Mouse (Mus musculus): ENCODE data around the gene Gnat3. TPM values are rescaled to one million over a fixed set of nuclear protein-coding genes. Genes with fewer than 3 reads are reported as not detected.

The Gnat3 gene
- polyA plus RNA-seq, 1 experiment from 2014 or later: not detected

DNA sequence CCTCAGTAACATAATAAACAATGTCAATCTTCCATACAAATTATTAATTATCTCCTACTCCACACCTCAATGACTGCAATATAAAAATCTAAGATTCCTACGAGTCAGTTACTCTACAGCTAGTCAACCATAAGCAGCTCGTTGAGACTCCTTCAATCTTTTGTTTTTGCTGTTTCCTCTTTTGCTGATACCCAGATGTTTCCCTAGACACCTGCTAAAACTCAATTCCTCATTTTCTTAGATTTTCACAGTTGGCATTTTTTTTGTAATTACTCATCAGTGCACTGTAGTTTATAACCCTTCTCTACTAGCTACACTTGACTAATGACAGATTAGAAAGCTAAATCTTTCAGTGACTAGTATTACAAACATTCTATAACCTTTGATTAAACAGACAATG lies 50.8 kb downstream of the Gnat3 start:
- Histone ChIP-seq H3K36me3 (no peaks in the 10 kb centered on the region), H3K9ac (no peak overlapping the region), H3K4me2 (no peak overlapping the region), H3K4me3 (no peak overlapping the region), H3K27me3 (no peaks in the 10 kb centered on the region), H3K9me3 (no peaks in the 10 kb centered on the region), H3K27ac (no peak overlapping the region), H3K4me1 (replicated peaks) (no peaks in the 10 kb centered on the region)
- ATAC-seq (ENCODE audit: low FRiP score): no peak
- whole genome bisulfite sequencing: 81% methylated on average over 2 of the region's 2 CpGs

DNA sequence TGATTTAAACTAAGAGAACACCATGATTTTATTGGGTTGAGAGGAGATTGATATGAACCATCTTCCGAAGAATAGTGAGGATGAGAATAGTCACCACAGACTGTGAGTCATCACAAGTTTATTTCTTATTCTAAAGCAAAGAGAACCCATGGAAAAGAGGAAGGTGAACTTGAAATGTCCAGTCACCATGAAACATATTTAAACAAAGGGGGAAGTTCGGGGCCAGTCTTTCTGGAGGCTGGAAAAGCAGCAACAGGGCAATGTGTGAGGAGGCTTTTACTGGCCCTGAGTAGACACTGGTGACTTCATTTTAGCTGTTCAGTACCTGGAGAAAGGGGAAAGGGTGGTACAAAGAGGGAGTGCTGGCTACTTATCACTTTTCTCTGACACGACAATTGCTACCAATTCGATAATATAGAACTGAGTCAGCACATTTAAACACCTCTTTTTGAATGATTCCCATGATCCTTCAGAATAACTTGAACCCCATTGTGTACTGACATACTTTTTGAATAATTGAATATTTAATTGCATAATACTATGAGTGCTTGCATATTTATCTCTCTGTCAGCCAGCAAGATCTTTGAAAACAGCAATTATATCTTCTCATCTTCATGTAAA lies 52.0 kb downstream of the Gnat3 start:
- Histone ChIP-seq H3K4me3 (no peak overlapping the region), H3K27ac (no peak overlapping the region), H3K4me1 (replicated peaks) (no peaks in the 10 kb centered on the region), H3K9me3 (no peaks in the 10 kb centered on the region), H3K27me3 (no peaks in the 10 kb centered on the region), H3K4me2 (no peak overlapping the region), H3K9ac (no peak overlapping the region), H3K36me3 (no peaks in the 10 kb centered on the region)
- no peak for ATAC-seq (ENCODE audit: low FRiP score)
- WGBS: 86% methylated on average over 4 of the region's 4 CpGs

DNA sequence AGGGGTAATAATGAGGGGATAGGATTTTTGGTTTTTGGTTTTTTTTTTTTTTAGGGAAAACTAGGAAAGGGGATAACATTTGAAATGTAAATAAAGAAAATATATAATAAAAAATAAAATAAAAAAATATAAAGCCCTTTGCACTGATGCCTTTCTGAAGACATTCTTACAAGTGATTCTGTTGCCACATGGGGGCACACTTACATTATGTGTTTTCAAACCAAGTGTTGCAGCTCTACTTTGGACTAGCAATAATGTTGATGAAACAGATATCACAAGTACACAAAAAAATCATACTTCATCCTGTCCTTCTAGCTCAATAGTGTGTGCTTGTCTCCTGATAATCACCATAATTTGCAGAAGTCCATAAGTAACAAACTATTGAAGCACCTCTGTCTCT lies 61.0 kb downstream of the Gnat3 start:
- no peak for ATAC-seq (ENCODE audit: low FRiP score)
- Histone ChIP-seq H3K27ac (no peak overlapping the region), H3K9me3 (no peaks in the 10 kb centered on the region), H3K4me3 (no peak overlapping the region), H3K9ac (no peak overlapping the region), H3K4me1 (replicated peaks) (no peaks in the 10 kb centered on the region), H3K4me2 (no peak overlapping the region), H3K36me3 (no peaks in the 10 kb centered on the region), H3K27me3 (peaks cover 5% of the 10 kb centered on the region; the same call in 1 of the 2 replicates)

DNA sequence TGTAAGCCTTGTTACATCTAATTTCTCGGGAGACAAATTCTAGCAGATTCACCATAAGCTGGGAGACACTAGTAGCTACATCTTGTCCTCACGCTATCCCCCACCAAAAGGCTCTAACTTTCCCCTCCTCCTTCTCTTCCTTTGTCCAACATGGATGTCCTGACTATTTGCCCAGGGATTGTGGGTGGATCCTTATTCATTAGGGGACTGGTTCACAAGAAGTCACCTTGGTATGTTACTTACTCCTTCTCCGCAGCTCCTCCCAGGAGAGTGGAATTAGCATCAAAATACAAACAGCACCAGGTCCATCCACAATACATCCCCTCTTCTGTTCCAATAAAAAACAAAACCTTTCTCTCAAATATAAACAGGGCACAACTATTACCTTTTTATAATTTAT lies 65.2 kb downstream of the Gnat3 start:
- Histone ChIP-seq H3K9ac (no peak overlapping the region), H3K4me1 (replicated peaks) (no peaks in the 10 kb centered on the region), H3K4me2 (no peak overlapping the region), H3K36me3 (no peaks in the 10 kb centered on the region), H3K4me3 (no peak overlapping the region), H3K9me3 (no peaks in the 10 kb centered on the region), H3K27me3 (peaks cover 4% of the 10 kb centered on the region; the same call in 1 of the 2 replicates), H3K27ac (no peak overlapping the region)
- ATAC-seq (ENCODE audit: low FRiP score): no peak
- WGBS: 89% methylated on average over 3 of the region's 3 CpGs

DNA sequence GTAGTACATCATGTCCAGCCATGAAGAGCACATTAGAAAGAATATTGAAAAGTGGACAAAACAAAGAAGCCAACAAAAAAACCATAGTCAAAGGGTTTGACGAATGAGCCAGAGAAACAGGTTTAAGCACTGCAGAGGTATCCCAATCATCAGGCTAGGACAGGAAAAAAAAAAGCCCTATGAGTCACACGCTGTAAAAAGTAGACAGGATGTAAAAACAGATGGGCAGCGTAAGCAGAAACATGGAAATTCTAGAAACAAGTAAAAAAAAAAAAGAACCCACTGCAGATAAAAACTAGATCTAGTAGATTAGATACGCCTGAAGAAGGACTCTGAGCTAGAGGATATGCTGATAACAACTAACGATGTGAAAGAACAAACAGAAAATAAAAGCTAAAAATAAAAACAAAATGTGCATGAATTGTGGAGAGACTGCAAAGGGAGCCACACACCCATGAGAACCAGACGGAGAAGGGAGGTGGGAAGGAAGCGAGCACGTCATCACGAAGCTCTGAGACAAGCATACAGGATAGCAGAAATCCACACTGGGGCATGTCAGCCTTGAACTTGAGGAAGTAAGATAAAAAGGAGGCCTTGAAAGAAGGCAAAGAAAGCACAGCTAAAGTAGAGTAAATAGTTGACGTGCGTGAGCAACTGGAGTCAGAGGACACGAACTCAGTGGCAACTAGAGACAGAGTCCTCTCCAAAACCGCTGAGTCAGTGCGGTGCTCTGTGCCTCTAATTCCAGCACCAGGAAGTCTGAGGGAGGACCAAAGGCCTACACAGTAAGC lies 73.7 kb downstream of the Gnat3 start:
- no peak for ATAC-seq (ENCODE audit: low FRiP score)
- Histone ChIP-seq H3K27ac (no peak overlapping the region), H3K9me3 (0 out of 2 replicates have a peak, but pooled peaks cover 7% of the 10 kb centered on the region), H3K27me3 (no peaks in the 10 kb centered on the region), H3K4me3 (no peak overlapping the region), H3K36me3 (no peaks in the 10 kb centered on the region), H3K4me2 (no peak overlapping the region), H3K9ac (no peak overlapping the region), H3K4me1 (replicated peaks) (no peaks in the 10 kb centered on the region)
- 85% methylated on average over 14 of the region's 14 CpGs for WGBS

DNA sequence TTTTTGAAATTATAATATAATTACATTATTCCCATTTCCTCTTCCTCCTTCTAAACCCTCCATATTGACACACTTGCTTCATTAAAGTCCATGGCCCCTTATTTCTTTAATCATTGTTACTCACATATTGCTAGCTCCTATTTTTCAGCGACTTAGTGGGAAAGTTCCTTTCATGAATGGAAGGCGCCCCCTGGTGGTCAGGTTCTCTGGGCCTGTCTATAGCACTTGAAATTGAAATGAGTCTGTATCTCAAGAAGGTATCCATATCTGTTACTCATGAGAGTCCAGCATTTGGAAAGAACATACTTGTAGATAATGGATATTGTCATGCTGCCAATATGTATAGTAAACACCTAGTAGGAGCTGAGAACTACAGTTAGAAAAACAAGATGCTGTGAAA lies 80.7 kb downstream of the Gnat3 start:
- H3K9ac ChIP-seq: no peak overlapping the region
- no peak for ATAC-seq (ENCODE audit: low FRiP score)
- no peak overlapping the region for H3K27ac ChIP-seq
- H3K4me1 ChIP-seq (replicated peaks): no peaks in the 10 kb centered on the region
- H3K27me3 ChIP-seq: no peaks in the 10 kb centered on the region
- no peak overlapping the region for H3K4me2 ChIP-seq
- no peak overlapping the region for H3K4me3 ChIP-seq
- WGBS: 6% methylated on average over 2 of the region's 2 CpGs
- no peaks in the 10 kb centered on the region for H3K9me3 ChIP-seq
- no peaks in the 10 kb centered on the region for H3K36me3 ChIP-seq

DNA sequence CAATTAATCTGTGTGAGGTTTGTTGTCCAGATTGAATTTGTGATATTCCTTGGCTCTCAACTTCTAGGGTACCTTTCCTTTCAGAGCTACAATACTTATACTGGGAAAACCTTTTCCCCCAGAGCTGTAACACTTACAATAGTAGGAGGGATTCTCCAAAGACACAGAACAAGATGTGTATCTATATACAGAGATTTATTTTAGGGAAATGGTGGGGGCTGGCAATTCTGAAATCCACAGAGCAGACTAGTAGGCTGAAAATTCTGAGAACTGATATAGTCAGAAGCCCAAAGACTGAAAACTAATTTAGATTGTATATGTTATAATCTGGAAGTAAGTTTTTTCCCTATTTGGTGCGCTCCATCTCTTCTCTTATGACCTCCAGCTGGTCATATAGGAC lies 86.5 kb downstream of the Gnat3 start:
- Histone ChIP-seq H3K9ac (no peak overlapping the region), H3K36me3 (no peaks in the 10 kb centered on the region), H3K4me3 (no peak overlapping the region), H3K4me1 (replicated peaks) (no peaks in the 10 kb centered on the region), H3K27ac (no peak overlapping the region), H3K4me2 (no peak overlapping the region), H3K9me3 (no peaks in the 10 kb centered on the region), H3K27me3 (no peaks in the 10 kb centered on the region)
- 96% methylated on average over 1 of the region's 1 CpGs for WGBS
- no peak for ATAC-seq (ENCODE audit: low FRiP score)

DNA sequence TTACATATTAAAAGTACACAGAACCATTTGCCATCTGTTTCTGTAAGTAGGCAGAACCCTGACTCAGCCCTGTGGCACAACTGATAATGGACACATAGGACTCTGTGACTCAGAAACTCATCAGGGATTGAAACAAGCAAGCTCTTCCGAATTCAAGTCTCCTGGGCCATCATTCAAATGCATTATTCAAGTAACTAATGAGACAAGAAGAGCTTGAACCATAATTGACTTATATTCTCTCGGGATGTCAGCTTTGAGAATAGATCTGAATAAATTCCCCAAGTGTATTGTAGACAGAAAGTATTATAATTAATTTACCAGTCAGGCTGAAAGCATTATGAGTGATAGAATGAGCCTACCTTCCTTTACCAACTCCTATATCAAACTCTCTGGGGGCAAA lies 93.0 kb downstream of the Gnat3 start:
- no peaks in the 10 kb centered on the region for H3K27me3 ChIP-seq
- no peak overlapping the region for H3K9ac ChIP-seq
- peak; percentile 73 for ATAC-seq (ENCODE audit: low FRiP score)
- H3K36me3 ChIP-seq: no peaks in the 10 kb centered on the region
- no peak overlapping the region for H3K4me3 ChIP-seq
- no peak overlapping the region for H3K4me2 ChIP-seq
- no peak overlapping the region for H3K27ac ChIP-seq
- 34% methylated on average over 2 of the region's 2 CpGs for WGBS
- H3K9me3 ChIP-seq: no peaks in the 10 kb centered on the region
- no peaks in the 10 kb centered on the region for H3K4me1 ChIP-seq (replicated peaks)

Other genes with a start within 250 kb of the Gnat3 start
- gene Cd36, start 73.7 kb upstream of the Gnat3 start, polyA plus RNA-seq (2015; fragmentation: Nextera tagmentation; extraction: Ambion mirVana): 5.2 and 5.3 TPM in 2 replicates